Mouse (Mus musculus) urinary bladder, adult 18-20 months (tissue): ENCODE data around the gene Xrcc6.

ENCODE experiments used
- DNase-seq, 2 experiments: peaks; one replicate each; pipeline ENCODE4 v3.0.0; 2022; ENCODE audit warnings: low spot score in 2 of 2, mixed read lengths in 2 of 2

Xrcc6 gene

DNA sequence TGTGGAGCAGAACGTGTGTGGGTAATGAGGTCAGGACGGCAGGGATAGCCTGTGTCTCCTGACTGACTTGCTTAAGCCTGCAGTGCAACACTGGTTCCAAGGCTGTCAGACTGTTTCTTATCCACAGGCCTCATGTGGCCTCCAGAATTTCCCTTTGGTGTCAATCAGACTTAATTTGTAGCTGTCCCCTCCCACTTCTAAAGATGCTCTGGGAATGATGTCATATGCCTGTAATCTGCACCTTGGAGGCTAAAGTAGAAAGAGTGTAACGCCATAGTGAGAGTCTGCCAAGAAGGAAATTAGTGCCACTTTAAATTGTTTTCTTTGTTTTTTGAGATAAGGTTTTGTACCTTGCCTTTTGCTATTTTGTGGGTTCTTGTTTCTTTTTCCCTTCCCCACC, 31.7 kb downstream of the Xrcc6 start:
- DNase-seq, result no peak

DNA sequence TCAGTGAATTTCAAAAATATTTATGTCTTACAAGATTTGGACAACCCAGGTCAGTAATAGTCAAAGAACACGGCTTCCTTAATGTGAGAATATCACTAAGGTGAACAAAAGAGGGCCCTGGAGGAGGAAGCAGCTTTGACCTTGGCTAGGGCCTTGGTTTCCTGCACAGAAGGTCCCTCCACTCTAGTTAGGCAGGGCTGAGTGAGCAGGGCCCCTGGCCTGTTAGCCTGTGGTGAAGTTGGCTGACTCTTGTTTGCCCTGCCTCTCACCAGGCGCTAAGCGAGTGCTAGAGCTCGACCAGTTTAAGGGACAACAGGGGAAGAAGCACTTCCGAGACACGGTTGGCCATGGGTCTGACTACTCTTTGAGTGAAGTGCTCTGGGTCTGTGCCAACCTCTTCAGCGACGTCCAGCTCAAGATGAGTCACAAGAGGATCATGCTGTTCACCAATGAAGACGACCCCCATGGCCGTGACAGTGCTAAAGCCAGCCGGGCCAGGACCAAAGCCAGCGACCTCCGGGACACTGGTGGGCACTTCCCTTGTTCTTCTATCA, 35.0 kb downstream of the Xrcc6 start:
- no peak for DNase-seq

DNA sequence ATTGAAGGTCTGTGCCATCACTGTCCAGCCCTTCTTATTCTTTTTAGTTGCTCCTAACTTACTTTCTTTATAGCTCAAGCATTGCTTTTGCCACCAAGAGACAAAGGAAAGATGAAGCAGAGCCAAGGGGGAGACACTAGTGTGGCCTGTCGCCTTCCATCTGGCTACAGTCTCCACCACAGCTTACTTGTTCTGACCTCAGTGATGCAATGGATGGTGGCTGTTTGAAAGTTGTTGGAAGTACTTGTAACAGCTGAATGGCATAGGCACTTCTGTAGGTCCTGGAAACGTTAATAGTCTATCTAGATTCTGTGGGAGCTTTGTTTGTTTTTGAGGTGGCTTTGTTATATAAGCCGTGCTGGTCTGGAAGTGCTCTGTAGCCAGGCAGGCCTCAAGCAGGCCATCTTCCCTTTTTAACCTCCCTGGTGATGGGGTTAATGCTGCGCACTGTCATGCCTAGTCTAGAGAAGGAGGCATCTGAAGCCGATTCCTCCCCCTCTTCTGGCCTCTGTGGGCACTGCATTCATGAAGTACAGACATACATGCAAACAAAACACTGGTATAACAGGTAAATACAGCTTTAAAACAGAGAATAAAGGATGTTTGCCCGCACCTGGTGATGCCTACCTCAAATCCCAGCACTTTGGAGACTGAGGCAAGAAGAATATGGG, 36.5 kb downstream of the Xrcc6 start:
- DNase-seq, result no peak

DNA sequence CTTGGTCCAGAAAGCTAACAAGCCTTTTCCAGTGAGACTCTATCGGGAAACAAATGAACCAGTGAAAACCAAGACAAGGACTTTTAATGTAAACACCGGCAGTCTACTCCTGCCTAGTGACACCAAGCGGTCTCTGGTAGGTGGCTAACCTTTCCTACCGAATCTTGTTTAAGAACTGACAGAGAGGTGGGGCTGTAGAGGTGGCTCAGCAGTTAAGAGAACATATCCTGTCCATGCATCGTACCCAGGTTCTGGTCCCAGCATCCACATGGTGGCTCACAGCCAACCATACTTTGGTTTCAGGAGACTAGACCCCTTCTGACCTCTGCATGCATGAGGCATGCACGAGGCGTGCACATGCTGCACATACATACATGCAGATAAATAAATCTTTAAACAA, 39.6 kb downstream of the Xrcc6 start:
- DNase-seq, result no peak

DNA sequence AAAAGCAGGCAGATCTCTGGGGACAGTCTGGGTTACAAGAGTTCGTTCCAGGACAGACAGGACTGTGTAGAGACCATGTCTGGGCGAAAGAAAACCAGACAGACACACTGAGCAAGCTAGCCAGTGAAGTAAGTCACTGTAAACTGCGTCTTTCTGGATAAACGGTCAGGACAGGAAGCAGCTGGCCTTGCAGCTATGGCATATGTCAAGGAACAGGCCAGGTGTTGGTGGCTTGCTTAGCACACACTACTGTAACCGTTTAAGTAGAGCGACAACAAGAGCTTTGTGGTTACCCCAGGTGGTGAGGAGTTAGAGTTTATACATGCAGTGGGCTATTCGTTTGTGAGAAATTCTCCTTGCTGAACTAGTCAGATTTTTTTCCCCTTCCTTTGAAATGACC, 40.1 kb downstream of the Xrcc6 start:
- no peak for DNase-seq

DNA sequence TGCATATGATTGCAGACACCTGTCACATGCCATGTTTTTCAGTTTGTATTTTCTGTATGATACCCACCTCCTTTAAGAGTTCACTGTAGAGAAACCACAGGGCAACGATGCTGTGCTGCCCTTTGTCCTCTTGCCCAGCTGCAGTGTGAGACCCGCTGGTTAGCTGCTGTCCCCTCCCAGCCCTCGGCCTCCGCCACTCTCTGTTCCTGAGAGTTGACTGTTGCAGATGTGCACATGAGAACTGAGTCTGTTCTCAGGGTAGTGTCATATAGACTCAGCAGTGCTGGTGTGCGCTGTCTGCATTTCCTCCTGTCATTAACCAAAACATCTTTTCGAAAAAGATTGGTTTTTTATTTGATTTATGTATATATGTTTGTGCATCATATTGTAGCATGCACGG, 44.8 kb downstream of the Xrcc6 start:
- no peak for DNase-seq

DNA sequence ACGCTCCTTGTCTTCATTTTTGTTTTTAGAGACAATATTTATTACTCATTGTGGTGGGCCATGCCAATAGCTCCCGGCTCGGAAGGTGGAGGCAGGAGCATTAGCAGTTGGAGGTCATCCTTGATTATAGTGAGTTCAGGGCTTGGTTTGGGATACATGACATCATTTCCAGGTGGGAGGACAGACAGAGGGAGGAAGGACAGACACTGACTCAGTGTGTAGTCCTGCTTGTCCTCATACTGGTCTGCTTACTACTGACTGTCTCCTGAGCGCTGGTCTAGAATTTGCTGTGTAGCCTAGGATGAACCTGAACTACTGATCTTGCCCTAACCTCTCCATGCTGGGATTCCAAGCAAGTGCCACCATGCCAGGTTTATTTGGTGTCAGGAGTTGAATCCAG, 46.1 kb downstream of the Xrcc6 start, which contains the start of gene Desi1:
TSS of gene Desi1 (minus strand) at position 101 of the 400 bp plus-strand sequence.
- DNase-seq, result no peak

DNA sequence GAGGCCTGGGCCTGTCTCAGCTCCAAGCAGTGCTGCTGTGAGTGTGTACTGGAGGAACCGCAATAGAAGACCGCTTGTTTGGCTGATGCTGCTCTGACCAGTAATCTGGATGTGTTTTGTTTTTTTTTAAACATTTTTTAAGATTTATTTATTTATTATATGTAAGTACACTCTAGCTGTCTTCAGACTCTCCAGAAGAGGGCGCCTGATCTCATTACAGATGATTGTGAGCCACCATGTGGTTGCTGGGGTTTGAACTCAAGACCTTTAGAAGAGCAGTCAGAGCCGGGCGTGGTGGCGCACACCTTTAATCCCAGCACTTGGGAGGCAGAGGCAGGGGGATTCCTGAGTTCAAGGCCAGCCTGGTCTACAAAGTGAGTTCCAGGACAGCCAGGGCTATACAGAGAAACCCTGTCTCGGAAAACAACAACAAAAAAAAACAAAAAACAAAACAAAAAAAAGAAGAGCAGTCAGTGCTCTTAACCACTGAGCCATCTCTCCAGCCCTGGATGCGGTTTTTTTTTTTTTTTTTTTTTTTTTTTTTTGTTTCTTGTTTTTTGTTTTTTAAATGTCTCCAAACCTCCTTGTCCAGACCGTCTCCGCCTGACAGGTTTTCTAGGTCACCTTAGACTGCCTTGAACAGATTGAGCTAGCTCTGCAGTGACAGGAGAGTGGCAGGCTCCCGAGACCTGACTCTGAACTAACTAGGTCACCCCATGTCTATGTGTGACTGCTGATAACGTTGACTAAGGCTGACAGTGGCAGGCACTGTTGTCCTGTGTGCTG, 48.5 kb downstream of the Xrcc6 start:
- DNase-seq, result no peak

DNA sequence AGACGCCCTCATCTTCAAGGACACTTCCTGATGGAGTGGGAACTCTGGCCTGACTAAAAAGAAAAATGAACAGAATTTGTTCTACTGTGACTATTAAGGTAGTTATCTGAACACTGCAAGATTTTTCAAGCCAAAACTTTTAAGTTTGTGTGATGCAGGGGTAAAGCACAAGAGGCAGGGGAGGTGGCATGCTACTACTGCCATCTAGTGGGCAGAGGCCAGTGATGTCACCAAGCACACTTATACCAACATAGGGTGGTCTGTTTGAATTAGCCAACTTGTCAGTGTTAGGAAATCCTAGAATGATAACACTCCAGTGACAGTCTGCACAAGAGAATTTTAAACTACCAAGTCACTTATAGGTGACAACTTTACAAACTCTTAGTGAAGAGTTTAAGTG, 53.0 kb downstream of the Xrcc6 start:
- no peak for DNase-seq

DNA sequence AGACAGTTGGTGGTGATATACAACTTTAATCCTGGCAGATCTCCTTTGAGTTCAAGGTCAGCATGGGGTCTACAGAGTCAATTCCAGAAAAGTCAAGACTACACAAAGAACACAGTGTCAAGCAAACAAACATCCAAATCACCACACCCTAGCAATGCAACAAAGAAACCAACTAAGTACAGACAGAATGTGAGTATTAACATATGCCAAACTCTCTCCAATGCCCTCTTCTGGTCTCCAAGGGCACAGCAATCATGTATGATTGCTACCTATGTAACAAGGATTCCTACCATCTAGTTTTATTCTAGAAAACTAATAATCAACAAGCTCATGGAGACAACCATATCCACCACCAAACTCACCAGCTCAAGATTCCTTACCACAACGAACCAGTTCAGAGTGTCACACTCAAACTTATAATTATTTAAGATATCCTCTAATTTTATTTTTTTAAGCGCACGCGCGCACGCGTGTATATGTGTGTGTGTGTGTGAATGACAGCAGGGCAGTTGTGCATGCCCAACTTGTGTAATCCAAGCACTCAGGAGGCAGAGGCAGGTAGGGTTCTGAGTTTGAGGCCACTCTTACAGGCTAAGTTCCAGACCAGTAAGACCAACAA, 56.6 kb downstream of the Xrcc6 start:
- no peak for DNase-seq

DNA sequence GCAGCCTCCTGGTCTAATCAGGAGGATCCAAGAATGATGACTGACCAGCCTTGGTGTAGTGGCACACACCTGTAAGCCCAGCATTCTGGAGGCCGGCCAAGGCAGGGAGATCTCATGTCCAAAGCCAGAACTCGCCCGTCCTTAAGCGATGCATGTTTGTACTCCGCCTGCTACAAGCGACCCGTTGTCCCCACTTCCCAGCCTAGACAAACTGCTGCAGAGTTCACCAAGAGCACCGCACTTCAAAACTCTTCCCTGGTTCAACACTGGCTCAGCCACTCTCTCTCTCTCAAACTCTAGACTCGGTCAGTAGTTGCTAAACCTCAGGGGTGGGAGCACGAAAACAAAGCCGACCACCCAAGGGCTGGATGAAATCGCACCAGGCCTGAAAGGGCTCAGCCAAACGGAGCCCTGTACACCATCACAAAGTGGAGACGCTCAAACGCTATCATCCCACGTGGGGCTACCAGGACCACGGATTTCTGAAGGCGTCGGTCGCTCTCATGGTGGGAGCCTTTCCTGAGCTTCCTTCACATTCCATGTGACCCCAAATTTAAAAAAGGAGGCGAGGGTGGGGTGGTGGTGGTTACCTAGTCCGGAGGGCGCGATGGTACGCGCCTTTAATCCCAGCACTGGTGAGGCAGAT, 58.7 kb downstream of the Xrcc6 start:
- no peak for DNase-seq

DNA sequence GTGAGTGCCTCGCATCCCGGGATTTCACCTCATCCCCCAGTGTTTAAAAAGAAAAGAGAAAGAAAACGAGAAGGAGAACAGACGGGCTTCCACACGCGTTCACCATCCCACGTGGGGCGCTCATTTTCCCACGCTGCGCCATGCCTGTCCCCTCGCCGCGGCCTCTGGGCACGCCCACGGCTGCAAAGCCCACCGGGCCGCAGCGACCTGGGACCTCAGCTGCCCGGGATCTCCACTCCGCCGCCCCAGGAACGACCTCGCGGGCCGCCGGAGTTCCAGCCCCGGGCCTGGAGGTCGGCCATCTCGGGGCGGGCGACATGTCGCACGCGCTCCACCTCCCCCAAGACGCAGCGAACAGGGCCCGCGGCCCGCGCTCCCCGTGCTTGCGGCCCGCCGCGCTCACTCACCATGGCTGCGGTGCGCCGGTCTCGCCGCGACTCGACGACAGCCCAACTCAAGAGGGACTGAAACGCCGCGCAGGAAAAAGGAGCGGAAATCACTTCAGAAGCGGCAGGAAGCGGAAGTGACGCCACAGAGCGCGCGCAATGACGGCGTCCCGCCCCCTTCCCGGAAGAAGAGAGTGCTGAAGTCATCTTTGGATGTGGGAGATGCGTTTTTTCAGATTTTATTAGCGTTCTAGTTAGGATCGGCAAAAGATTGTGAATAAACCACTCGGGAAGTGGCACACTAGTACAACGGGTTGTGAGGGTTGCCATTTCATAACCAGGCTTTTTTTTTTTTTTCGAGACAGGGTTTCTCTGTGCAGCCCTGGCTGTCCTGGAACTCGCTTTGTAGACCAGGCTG, 59.6 kb downstream of the Xrcc6 start, which contains the start of gene Snu13:
TSS of gene Snu13 (minus strand) at position 519 of the 804 bp plus-strand sequence.
- peak; percentile 86 to 90 for DNase-seq

DNA sequence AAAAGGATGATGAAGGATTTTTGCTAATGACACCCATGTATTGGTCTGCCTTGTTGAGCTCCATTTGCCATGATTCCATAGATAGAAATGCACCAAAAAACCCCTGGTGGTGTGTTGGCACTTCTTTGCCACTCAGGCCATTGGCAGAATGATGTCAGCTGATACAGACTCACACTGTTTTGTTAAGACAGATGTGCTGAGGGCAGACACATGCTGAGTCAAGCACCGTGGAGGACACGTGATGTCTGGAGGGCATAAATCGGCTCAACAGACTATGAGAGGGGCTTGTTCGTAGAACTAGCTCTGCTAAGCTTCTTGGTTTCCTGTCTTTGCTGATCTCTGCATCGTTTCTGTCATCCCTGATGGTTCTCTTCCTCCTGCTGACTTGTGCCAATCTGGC, 64.9 kb downstream of the Xrcc6 start:
- no peak for DNase-seq

DNA sequence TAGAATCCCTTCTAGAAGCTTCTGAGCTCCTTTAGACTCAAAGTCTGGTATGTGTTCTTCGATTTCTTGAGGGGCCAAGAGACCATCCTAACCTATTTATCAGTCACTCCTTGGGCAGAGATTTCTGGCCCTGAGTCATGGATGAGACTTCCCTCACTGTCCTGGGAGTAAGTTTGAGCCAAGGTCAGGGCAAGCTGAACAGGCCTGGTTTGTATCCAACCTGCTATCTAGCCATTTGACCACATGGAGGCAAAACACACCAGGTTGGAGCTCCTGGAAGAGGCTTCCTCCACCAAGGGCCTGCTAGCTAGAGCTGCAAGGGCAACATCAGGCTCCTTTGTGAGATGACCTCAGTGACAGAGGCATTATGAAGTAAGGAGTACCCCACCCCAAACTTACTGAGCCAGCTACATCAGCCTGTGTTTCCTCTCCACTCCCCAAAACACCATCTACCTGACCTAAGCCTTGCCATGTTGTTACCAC, 71.1 kb downstream of the Xrcc6 start, which contains the start of gene 4930407I10Rik:
TSS of gene 4930407I10Rik (plus strand) at position 433 of the 483 bp plus-strand sequence.
- no peak for DNase-seq

DNA sequence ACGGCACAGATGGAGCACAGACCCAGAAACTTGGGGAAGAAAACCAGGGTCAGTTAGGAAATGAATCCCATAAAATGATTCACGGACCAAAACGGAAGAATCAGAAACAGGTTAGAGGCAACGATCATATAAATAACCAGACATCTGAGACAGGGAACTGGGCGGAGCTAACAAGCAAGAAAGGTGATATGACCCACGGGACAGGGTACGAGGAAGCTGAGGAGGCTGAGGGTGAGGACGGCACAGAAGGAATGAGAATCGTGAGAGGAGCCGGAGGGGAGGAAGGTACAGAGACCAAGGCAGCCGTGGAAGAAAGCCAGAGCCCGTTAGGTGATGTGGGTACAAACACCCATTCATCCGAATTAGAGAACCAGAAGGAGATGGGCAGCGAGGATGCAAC, 76.3 kb downstream of the Xrcc6 start:
- no peak for DNase-seq

DNA sequence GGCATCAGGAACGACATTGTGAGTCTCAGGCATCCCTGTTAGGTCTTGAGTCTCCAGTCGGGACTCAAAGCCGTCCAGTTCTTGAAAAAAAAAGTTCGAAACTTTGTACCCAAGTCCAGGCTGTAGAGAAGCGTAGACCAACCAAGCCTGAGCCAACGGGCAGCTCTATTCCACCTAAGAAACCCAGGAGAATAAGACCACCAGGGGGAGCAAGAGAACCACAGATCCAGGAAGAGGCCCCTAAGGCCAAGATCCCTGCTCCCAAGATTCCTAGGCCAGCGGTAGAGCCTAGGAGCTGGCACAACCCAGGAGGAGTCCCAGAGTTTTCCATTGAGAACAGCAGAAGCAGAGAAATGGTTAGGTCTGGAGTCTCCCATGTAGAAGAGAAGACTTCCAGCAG, 77.9 kb downstream of the Xrcc6 start:
- peak; percentile 31 to 38 for DNase-seq

DNA sequence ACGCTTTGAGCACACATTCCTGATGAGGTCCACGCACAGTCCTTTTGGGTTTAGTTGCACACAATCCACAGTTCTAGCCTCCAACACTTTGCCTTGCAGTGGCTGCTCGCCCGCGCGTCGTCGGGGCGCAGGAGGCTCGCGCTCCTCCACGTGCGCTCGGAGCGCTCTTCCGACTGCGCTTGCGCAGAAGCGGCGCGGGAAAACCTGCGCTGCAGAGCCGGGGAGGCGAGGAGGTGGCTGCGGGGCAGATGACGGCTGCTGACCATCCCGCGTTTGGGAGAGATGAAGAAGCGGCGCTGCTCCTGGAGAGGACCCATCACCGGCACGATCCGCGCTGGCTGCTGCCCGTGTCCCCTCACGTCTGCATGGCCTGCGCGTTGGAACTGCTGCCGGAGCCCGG, 82.3 kb downstream of the Xrcc6 start, which contains the start of gene Mei1:
TSS of gene Mei1 (plus strand) at position 99 of the 400 bp plus-strand sequence.
- no peak for DNase-seq

DNA sequence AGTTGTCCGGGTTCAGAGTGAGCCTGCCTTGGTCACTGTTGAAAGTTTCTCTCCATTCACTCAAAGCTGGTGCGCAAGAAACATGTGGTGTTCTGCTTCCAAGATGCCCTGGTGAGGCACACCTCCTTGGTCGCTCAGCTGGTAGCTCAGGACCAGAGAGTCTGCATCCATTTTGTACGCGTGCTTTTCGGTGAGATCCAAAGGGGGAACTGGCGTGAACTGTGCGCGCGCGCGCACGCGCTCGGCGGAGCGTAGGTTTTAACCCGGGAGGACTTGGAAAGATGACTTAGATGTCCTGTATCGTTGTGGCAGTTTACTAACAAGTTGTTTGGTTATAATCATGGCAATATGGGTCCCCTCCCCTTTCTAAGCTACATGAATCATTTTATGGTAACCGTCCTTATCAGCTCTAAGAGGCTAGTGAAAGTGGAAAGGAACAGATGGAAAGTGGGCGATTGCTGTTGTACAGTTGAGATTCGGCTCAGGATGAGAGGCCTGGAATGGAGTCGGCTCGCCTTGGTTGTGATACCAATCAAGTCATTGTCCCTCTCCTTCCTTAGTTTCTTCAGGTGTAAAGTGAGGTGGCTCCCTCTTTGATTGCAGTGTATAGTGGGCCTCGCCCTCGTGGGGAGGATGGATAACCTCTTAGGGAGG, 84.3 kb downstream of the Xrcc6 start:
- DNase-seq, result no peak

DNA sequence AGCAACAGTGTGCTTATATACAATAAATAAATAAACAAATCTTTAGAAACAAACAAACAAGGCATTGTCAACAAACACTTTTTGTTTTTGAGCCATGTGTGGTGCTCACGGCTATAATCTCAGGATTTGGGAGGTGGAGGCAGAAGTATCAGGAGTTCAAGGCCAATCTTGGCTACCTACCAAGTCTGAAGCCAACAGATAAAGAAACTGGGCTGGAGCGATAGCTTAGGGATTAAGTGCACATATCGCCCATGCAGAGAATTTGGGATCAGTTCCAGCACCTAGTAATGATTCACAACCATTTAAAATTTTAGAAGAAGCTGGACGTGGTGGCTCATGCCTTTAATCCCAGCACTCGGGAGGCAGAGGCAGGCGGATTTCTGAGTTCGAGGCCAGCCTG, 85.9 kb downstream of the Xrcc6 start:
- DNase-seq, result no peak

DNA sequence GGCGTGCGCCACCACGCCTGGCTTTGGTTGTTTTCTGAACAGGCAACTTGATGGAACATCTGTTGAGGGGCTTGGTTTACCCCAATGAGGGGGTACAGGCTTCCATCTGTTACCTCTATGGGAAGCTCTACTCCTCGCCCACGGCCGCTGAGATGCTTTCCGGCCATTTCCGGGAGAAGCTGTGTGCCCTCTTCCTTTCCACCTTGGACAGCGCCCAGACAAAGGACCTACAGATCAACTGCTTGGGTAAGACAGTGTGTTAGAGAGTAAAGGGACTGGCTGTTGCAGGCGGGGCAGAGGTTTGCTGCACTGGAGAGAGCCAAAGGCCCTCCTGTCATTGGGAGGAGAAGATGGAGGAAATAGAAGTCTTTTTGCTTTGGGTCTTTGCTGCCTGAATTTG, 92.2 kb downstream of the Xrcc6 start:
- no peak for DNase-seq
